Mouse (Mus musculus): ENCODE results near the gene Smim5. TPM values are rescaled to one million over a fixed set of nuclear protein-coding genes. Genes with fewer than 3 reads are reported as not detected.
"Not testable (repeated sequence)": the region's sequence is repeated elsewhere in the genome, so short reads cannot be mapped to it uniquely, and the experiment has no call there.

Gene Smim5
- polyA plus RNA-seq (2012; fragmentation: generic; extraction: Trizol) = 49.4 TPM

- TF ChIP-seq POLR2A (IDR thresholded peaks at IDR 0.05; ENCODE audit: insufficient read length, low read depth) (peak; percentile 56), SRF (IDR thresholded peaks at IDR 0.05; ENCODE audit: control insufficient read depth, insufficient read length, low read depth) (peak; percentile 28), MYOG (IDR thresholded peaks at IDR 0.05; ENCODE audit: control insufficient read depth in 1 of 3, insufficient read depth in 1 of 3, insufficient read length in 2 of 3, low read depth in 2 of 3) (peak; percentile 53 to 82 (median 61)), REST (IDR thresholded peaks at IDR 0.05; ENCODE audit: insufficient read depth, insufficient read length) (peak; percentile 54), TCF3 (IDR thresholded peaks at IDR 0.05; ENCODE audit: insufficient read length, low read depth) (peak; percentile 17), POLR2AphosphoS2 (IDR thresholded peaks at IDR 0.05; ENCODE audit: insufficient read length, low read depth) (no peak), TCF12 (IDR thresholded peaks at IDR 0.05; ENCODE audit: insufficient read depth, poor library complexity, severe bottlenecking) (peak; percentile 17), MYOD1 (IDR thresholded peaks at IDR 0.05; ENCODE audit: control insufficient read depth in 1 of 3, insufficient read length in 2 of 3, low read depth in 2 of 3) (peak; percentile 89 to 98 (median 90)), USF1 (IDR thresholded peaks at IDR 0.05; ENCODE audit: low read depth) (no peak)
- H3K36me3 ChIP-seq (ENCODE audit: control insufficient read depth, insufficient read depth) = no peaks in the 10 kb centered on the region
- H3ac ChIP-seq (ENCODE audit: control insufficient read depth, insufficient read length) = no peak within 1 kb of the TSS
- H3K27me3 ChIP-seq (ENCODE audit: control insufficient read depth, insufficient read depth, insufficient read length) = no peaks in the 10 kb centered on the region
- peak within 1 kb of the TSS; percentile 29 for H3K4me3 ChIP-seq
- no peaks in the 10 kb centered on the region for H3K79me2 ChIP-seq (ENCODE audit: control insufficient read depth, insufficient read depth)
- peak within 1 kb of the TSS; percentile 76 for H3K4me2 ChIP-seq (ENCODE audit: low read depth)
These were observed at the start of gene Smim5 for GRCm38 (mm10) chr11:115899486-115900266. Gene Smim5 (plus strand): TSS chr11:115899966.

GRCm38 (mm10) chr11:115854674-115855073 lies 45.1 kb upstream of the Smim5 start:
- Histone ChIP-seq H3K4me3 (no peak overlapping the region), H3K79me2 (ENCODE audit: control insufficient read depth, insufficient read depth) (no peaks in the 10 kb centered on the region), H3K27me3 (ENCODE audit: control insufficient read depth, insufficient read depth, insufficient read length) (peaks cover 76% of the 10 kb centered on the region), H3K4me2 (ENCODE audit: low read depth) (no peak overlapping the region), H3K36me3 (ENCODE audit: control insufficient read depth, insufficient read depth) (no peaks in the 10 kb centered on the region), H3ac (ENCODE audit: control insufficient read depth, insufficient read length) (no peak overlapping the region)
- no peak for TF ChIP-seq TCF3 (IDR thresholded peaks at IDR 0.05; ENCODE audit: insufficient read length, low read depth)
- TF ChIP-seq POLR2AphosphoS2 (IDR thresholded peaks at IDR 0.05; ENCODE audit: insufficient read length, low read depth) = no peak
- no peak for TF ChIP-seq MAX (IDR thresholded peaks at IDR 0.05; ENCODE audit: low read depth)
- TF ChIP-seq TCF12 (IDR thresholded peaks at IDR 0.05; ENCODE audit: insufficient read depth, poor library complexity, severe bottlenecking) = no peak
- no peak for TF ChIP-seq SRF (IDR thresholded peaks at IDR 0.05; ENCODE audit: control insufficient read depth, insufficient read length, low read depth)
- no peak for TF ChIP-seq USF1 (IDR thresholded peaks at IDR 0.05; ENCODE audit: low read depth)

GRCm38 (mm10) chr11:115857146-115857545 lies 42.6 kb upstream of the Smim5 start:
- H3K79me2 ChIP-seq (ENCODE audit: control insufficient read depth, insufficient read depth); H3ac ChIP-seq (ENCODE audit: control insufficient read depth, insufficient read length): not testable (repeated sequence)

GRCm38 (mm10) chr11:115857936-115858335 lies 41.8 kb upstream of the Smim5 start:
- TF ChIP-seq CEBPB (IDR thresholded peaks at IDR 0.05; ENCODE audit: insufficient read depth, poor library complexity, severe bottlenecking) (no peak), POLR2AphosphoS2 (IDR thresholded peaks at IDR 0.05; ENCODE audit: insufficient read length, low read depth) (no peak), POLR2A (IDR thresholded peaks at IDR 0.05; ENCODE audit: insufficient read length, low read depth) (no peak), TCF3 (IDR thresholded peaks at IDR 0.05; ENCODE audit: insufficient read length, low read depth) (no peak), MYOD1 (IDR thresholded peaks at IDR 0.05; ENCODE audit: control insufficient read depth in 1 of 3, insufficient read length in 2 of 3, low read depth in 2 of 3) (no peak), USF1 (IDR thresholded peaks at IDR 0.05; ENCODE audit: low read depth) (no peak), SRF (IDR thresholded peaks at IDR 0.05; ENCODE audit: control insufficient read depth, insufficient read length, low read depth) (no peak), E2F4 (IDR thresholded peaks at IDR 0.05; ENCODE audit: insufficient read depth) (no peak), REST (IDR thresholded peaks at IDR 0.05; ENCODE audit: insufficient read depth, insufficient read length) (no peak), MAX (IDR thresholded peaks at IDR 0.05; ENCODE audit: low read depth) (no peak), MYOG (IDR thresholded peaks at IDR 0.05; ENCODE audit: control insufficient read depth in 1 of 3, insufficient read depth in 1 of 3, insufficient read length in 2 of 3, low read depth in 2 of 3) (no peak), TCF12 (IDR thresholded peaks at IDR 0.05; ENCODE audit: insufficient read depth, poor library complexity, severe bottlenecking) (no peak)
- Histone ChIP-seq H3K79me2 (ENCODE audit: control insufficient read depth, insufficient read depth) (no peaks in the 10 kb centered on the region), H3ac (ENCODE audit: control insufficient read depth, insufficient read length) (no peak overlapping the region), H3K27me3 (ENCODE audit: control insufficient read depth, insufficient read depth, insufficient read length) (peaks cover 82% of the 10 kb centered on the region), H3K4me3 (no peak overlapping the region), H3K4me2 (ENCODE audit: low read depth) (no peak overlapping the region), H3K36me3 (ENCODE audit: control insufficient read depth, insufficient read depth) (no peaks in the 10 kb centered on the region)

More at GRCm38 (mm10) chr11:115857146-115857545, 42.6 kb upstream of the Smim5 start:
- not testable (repeated sequence) for H3K36me3 ChIP-seq (ENCODE audit: control insufficient read depth, insufficient read depth); H3K4me2 ChIP-seq (ENCODE audit: low read depth); H3K4me3 ChIP-seq
- H3K27me3 ChIP-seq (ENCODE audit: control insufficient read depth, insufficient read depth, insufficient read length) = peaks cover 81% of the 10 kb centered on the region

GRCm38 (mm10) chr11:115858354-115858753 lies 41.4 kb upstream of the Smim5 start, which contains the start of gene Myo15b:
Gene Myo15b (plus strand): TSS chr11:115858406.
- no peak for TF ChIP-seq MYOD1 (IDR thresholded peaks at IDR 0.05; ENCODE audit: control insufficient read depth in 1 of 3, insufficient read length in 2 of 3, low read depth in 2 of 3)
- TF ChIP-seq MYOG (IDR thresholded peaks at IDR 0.05; ENCODE audit: control insufficient read depth in 1 of 3, insufficient read depth in 1 of 3, insufficient read length in 2 of 3, low read depth in 2 of 3) = no peak
- TF ChIP-seq POLR2AphosphoS2 (IDR thresholded peaks at IDR 0.05; ENCODE audit: insufficient read length, low read depth) = no peak
- Histone ChIP-seq H3K4me3 (no peak within 1 kb of the TSS), H3K4me2 (ENCODE audit: low read depth) (peak within 1 kb of the TSS; percentile 18), H3K36me3 (ENCODE audit: control insufficient read depth, insufficient read depth) (no peaks in the 10 kb centered on the region), H3ac (ENCODE audit: control insufficient read depth, insufficient read length) (no peak within 1 kb of the TSS), H3K27me3 (ENCODE audit: control insufficient read depth, insufficient read depth, insufficient read length) (peaks cover 82% of the 10 kb centered on the region), H3K79me2 (ENCODE audit: control insufficient read depth, insufficient read depth) (no peaks in the 10 kb centered on the region)
